Mouse (Mus musculus) testis, adult 2 months (tissue): Measurements from ENCODE around the gene Gzmk.

Experiments
- CTCF ChIP-seq: fragments of 200-500 bp; IDR thresholded peaks from 2 replicates; pipeline ENCODE4 v1.5.1; 2012; ENCODE audit warnings: low read depth, mild to moderate bottlenecking, inconsistent platforms, low read length, moderate library complexity; ENCODE audit not compliant: control insufficient read depth, insufficient read depth, insufficient replicate concordance
- POLR2A ChIP-seq: fragments of 200-500 bp; IDR thresholded peaks from 2 replicates; pipeline ENCODE4 v1.6.1; 2012; ENCODE audit warnings: low read depth, mild to moderate bottlenecking, inconsistent platforms, low read length, moderate library complexity; ENCODE audit not compliant: control insufficient read depth

DNA sequence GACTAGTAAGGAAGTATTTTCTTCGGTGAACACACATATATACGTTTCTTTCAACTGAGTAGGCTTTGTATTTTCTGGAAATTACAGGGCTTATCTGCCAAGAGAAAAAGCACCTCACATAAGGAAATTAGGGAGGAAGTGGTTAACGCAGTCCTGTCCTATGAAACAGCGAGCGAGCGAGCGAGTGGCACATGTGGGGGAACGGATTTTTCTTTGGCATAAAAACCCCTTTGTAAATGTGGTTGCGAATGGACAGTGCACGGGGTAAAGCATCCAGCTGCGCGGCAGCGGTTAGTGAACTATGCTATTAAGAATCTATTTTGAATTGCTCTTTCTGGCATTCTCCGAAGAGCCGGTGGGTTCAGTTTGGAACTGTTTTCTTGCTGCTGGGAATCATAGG lies 14.4 kb downstream of the Gzmk start:
- TF ChIP-seq POLR2A (no peak), CTCF (no peak)
